Mouse (Mus musculus) spleen, postnatal 14 days (tissue): ENCODE data around the gene 4930524J08Rik.

Experiments
- DNase-seq, 2 experiments: peaks; one replicate each; pipeline ENCODE4 v3.0.0; 2021 to 2022; ENCODE audit warnings: low spot score in 2 of 2

The 4930524J08Rik gene

GRCm38 (mm10) chr5:99978699-99979442, at the start of gene 4930524J08Rik, which contains the start of gene Hnrnpd:
Gene 4930524J08Rik, plus strand, starts transcription at chr5:99979061.
Gene Hnrnpd, minus strand, starts transcription at chr5:99978938.
- DNase-seq, result peak; percentile 82 to 84

- no peak for DNase-seq
Observed at GRCm38 (mm10) chr5:99931910-99932309, 47.0 kb upstream of the 4930524J08Rik start.

GRCm38 (mm10) chr5:99939440-99939839, 39.4 kb upstream of the 4930524J08Rik start:
- no peak for DNase-seq

- no peak for DNase-seq
Observed at GRCm38 (mm10) chr5:99941273-99941672, 37.6 kb upstream of the 4930524J08Rik start.

- DNase-seq, result no peak
Observed at GRCm38 (mm10) chr5:99941776-99942502, 36.9 kb upstream of the 4930524J08Rik start.

- no peak for DNase-seq
Observed at GRCm38 (mm10) chr5:99952513-99952912, 26.3 kb upstream of the 4930524J08Rik start.

GRCm38 (mm10) chr5:99953883-99954282, 25.0 kb upstream of the 4930524J08Rik start:
- DNase-seq, result no peak

- DNase-seq, result no peak
Observed at GRCm38 (mm10) chr5:99958666-99959065, 20.2 kb upstream of the 4930524J08Rik start.

- no peak for DNase-seq
Observed at GRCm38 (mm10) chr5:99959236-99959936, 19.5 kb upstream of the 4930524J08Rik start.

GRCm38 (mm10) chr5:99959960-99960359, 18.9 kb upstream of the 4930524J08Rik start:
- DNase-seq, result no peak

GRCm38 (mm10) chr5:99973941-99974340, 4.9 kb upstream of the 4930524J08Rik start:
- no peak for DNase-seq

- DNase-seq, result no peak
Observed at GRCm38 (mm10) chr5:99975061-99975460, 3.8 kb upstream of the 4930524J08Rik start.

- no peak for DNase-seq
Observed at GRCm38 (mm10) chr5:99975776-99976175, 3.1 kb upstream of the 4930524J08Rik start.

- no peak for DNase-seq
Observed at GRCm38 (mm10) chr5:99976334-99976955, 2.4 kb upstream of the 4930524J08Rik start.

- DNase-seq, result peak; percentile 36 to 53
Observed at GRCm38 (mm10) chr5:99977516-99978301, 1.2 kb upstream of the 4930524J08Rik start.

GRCm38 (mm10) chr5:99983452-99984061, 4.7 kb downstream of the 4930524J08Rik start:
- no peak for DNase-seq

GRCm38 (mm10) chr5:99994166-99994565, 15.3 kb downstream of the 4930524J08Rik start:
- no peak for DNase-seq

- DNase-seq, result no peak
Observed at GRCm38 (mm10) chr5:99994680-99995079, 15.8 kb downstream of the 4930524J08Rik start.

GRCm38 (mm10) chr5:100000048-100000447, 21.2 kb downstream of the 4930524J08Rik start:
- no peak for DNase-seq

- DNase-seq, result no peak
Observed at GRCm38 (mm10) chr5:100000500-100000899, 21.6 kb downstream of the 4930524J08Rik start.

GRCm38 (mm10) chr5:100003895-100004294, 25.0 kb downstream of the 4930524J08Rik start:
- DNase-seq, result no peak
